Mouse (Mus musculus) heart, postnatal 4 days (tissue): Measurements from ENCODE around the gene Cryzl1. TPM values are rescaled to one million over a fixed set of nuclear protein-coding genes. Genes with fewer than 3 reads are reported as not detected.

ENCODE experiments used
- DNase-seq: peaks from one replicate; pipeline ENCODE4 v3.0.0; 2021
- total RNA-seq, 2 experiments: library from RNA; stranded (reverse); gene quantifications; 2 replicates each; pipeline ENCODE4 v1.2.3; 2021

Gene Cryzl1
- total RNA-seq, 2 experiments from 2014 or later, result 29.7 to 31.2 TPM

DNA sequence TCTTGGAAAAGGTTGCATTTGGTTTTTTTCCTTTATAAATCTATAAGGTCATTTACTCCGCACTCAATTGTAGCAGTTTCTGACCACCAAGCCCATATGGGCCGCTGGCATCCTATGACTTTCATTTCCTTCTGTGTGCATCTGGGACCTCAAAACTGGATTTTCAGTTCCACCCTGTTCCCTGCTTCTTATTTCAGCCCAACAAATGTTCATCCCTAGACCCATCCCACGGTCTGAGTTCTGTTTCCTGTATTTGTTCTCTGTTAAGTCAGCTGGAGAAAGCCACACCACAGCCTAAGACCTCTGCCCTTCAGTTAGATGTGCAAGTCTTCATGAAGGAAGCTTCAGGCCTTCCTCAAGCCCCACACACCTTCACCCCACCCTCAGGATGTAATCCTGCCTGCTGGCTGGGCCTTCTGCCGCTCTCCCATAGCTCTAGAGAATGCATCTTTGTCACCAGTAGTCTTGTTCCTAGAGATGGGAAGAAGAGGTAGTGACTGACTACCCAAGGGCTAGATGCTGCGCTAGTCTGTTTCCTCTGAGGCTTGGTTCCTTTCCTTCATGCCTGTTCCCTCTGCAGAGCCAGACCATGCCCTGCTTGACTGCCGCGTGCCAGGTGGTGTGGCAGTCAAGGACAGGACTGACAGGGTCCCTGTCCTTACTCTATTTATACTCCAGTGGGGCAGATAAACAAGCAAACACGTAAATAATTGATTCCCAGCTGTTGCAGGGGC lies 11.6 kb upstream of the Cryzl1 start:
- no peak for DNase-seq

DNA sequence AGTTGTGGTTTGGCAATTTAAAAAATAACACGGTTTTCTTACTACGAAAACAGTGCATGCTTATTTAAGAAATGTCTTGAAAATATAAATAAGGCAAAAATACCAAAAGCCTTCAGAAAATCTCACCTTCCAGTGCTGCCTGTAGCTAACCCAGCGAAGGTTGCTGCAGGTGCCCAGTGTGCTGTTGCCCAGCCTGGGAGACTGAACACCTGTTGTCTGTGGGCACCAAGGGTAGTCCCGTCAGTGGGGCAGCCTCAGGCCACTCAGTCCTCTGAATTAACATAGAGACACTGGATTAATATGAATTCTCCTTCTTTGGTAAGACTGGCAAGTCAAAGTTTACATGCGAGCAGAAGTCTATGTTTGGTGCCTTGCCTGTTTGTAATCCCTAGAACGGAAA lies 9.7 kb upstream of the Cryzl1 start:
- no peak for DNase-seq

DNA sequence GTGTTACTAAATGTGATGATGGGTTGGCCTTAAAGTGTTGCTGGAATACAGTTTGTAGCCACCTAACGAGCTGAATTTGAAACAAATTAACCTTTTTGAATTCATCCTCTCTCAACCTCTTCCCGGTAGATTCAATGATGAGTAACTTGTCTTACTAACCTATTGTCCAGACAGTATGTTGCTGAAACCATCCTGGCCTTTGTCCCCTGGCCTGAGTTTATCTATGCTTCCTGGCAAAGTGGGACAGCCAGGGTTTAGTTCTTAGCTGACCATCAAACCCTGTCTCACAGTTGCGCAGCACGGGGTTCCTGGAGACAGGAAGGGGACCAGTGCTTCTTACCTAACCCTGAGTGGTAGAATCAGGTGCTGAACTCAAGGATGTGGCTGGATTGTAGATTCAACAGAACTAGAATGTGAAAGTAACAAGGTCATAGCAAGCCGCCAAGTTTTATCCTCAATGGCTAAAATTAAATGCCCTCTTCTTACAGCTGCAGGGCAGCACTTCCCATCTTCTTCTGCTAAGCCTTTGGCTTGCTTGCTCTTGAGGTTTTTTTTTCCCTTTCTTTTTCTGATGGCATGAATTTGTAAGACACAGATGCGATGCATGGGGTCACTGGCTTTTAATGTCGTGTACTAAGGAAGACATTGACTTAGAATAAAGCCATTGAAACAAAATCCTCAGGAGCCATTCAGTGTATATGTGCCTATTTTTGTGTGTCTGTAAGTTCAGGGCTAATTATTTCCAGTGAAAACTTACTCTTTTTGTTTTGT lies 7.5 kb upstream of the Cryzl1 start:
- no peak for DNase-seq

DNA sequence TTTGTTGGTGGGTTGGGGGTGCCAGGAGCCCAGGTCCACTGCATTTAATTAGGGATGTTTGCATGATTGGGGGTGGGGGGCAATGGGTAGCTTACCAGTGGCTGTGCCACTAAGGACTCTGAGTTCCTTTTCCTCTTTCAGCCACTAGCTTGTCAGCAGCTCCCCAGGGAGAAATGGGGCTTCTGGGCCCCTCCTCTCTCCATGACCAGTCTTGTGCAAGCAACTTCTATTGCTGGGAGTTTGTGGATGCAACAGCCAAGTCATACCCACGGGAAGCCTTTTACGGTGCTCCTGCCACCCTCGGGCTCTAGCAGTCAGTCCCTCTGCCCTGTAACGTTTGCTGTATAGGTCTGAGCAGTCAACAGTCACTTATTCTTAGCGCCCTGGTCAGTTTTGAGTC lies 6.0 kb upstream of the Cryzl1 start:
- no peak for DNase-seq

DNA sequence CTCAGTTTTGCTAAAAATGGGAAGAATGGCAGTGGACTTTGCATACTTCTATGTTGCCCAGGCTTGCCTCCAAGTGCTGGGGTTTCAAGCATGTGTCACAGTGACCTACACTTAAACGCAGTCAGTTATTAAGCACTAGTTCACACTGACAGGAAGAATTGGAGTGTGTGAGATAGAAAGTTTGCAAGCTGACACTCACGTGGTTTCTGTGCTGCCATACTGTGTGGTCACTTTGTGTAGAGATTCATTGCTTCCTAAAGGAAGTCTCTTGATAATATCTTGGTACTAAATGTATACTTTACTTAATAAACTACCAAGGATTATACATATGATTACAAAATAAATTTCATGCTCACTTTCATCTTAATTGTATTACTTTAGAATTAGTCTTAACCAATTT lies 4.0 kb upstream of the Cryzl1 start:
- no peak for DNase-seq

DNA sequence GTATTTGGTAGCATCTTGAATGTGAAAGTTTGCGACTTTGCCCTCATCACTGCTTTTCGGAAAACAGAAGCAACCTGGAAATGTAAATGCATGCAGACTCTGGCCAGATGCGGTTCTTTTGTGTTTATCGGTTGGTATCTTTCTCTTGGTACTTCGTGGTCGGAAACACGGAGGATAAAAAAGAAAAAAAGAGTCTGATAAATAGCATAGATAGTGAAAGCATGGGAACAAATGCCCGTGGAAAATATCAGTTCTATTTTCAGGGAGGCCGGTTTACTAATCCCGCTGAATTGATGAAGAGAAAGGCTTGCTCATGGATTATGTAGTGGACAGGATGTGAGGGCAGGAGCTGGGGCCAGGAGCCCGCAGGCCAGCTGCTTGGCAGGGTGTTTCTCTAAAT lies 1.7 kb upstream of the Cryzl1 start:
- DNase-seq, result no peak

DNA sequence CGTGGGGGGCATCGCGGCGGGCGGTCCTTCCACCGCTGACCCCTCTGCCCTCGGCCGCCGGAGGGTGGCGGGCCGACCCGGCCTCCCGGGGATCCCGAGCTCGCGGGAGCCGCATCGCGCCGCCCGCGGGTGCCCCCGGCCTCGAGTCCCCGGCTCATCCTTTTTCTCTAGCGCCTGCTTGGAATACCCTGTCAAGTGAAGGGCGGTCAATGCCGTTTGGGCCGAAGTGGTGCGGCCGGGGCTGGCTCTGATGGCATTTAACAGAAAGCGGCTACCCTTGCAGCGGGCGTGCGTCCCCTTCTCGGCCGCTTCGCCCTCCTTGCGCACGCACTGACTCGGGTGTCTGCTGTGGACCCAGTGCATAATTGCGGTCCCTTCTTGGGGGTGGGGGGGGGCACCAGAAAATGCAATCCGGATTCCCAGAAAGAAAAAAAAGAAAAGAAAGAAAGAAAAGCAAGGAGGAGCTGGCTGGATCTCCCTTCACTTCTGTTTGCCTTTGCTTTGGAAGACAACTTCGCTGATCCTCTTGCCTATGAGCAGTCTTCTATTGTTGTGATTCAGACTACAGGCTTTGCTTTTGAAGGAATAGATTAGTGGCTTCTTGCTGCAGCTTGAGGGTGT lies 1.2 kb upstream of the Cryzl1 start:
- peak; percentile 62 for DNase-seq

DNA sequence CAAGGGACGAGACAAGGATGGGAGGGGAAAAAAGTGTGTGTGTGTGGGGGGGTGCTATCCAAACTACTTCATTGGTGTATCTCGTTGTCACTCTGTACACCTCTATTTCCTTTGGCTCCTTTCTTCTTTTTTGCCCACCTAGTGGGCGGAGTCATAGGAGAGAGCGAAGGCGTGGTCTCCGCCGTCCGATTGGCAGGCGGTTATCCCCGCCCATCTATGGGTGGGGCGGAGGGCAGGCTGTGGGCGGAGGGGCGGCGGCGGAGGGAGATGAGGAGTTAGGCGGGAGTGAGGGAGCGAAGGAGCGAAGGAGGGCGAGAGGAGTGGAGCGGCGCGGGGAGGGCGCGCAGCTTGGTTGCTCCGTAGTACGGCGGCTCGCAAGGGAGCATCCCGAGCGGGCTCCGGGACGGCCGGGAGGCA lies 299 bp upstream of the Cryzl1 start, which contains the start of gene Itsn1:
Itsn1 (plus strand) TSS at position 216 of the 417 bp plus-strand sequence.
- DNase-seq, result peak; percentile 98

DNA sequence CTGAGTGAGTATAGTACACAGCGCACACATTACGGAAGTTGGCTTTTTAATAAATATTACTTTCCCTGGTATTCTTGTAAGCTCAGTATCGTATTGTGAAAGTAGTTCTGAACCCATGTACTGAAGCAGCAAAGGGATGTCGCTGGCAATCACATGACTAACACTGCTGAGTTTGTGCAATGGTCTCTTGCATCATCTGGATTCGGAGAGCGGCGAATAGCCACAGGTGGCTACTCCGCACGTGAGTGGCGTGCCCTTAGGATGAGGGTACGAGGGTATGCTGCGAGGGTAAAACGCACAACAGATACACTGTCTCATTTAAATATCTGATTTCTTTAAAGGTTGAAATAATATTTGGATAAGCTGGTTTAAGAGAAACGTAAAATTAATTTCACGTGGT lies 1.3 kb downstream of the Cryzl1 start:
- DNase-seq, result no peak

DNA sequence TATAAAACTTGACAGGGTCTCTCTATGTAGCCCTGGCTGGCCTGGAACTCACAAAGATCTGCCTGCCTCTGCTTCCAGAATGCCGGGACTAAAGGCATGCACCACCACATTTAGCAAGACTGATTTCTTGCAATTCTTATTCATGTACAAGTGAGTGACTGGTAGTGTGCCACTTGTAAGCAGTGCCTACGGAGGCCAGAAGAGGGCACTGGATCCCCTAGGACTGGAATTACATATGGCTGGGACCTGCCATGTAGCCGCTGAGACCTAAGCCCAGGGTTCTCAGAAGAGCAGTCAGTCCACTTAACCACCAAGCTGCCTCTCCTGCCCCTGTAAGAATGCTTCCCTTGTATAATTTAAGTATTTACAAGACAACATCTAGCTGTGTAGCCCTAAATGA lies 4.5 kb downstream of the Cryzl1 start:
- peak; percentile 64 for DNase-seq

DNA sequence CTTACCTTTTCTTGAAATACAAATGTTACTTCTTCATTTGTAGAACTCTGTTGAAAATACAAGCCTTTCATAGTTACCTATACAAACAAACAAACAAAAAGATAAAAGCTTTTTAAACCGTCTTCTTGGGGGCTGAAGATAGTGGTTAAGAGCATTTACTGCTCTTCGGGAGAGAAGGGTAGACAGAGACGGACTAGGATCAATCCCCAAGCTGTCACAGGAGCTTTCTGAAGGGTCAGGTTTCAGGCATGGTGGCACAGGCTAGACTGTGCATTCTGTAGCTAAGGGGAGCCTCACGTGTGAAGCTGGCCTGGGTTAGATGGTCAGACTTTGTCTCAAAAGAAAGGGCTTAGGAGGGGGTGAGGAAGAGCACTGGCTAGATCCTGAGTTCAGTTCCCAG lies 11.4 kb downstream of the Cryzl1 start:
- DNase-seq, result no peak

DNA sequence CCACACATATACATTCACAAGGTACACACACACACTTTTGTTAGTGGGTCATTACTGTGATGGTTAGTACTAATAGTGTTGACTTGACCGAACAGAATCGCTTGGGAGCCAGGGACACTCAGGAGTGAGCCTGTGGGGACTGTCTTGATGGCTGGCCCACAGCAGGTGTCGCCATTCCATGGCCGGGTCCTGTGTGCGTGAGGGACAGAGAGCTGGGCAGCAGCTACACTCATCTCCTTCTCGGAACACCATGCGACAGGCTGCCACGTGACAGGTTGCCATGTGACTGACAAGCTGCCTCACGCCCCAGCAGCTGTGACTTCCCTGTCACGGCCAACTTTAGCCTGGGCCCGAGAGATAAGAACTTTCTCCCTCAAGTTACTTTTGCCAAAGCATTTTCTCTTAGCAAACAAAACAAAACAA lies 11.8 kb downstream of the Cryzl1 start:
- DNase-seq, result peak; percentile 41

DNA sequence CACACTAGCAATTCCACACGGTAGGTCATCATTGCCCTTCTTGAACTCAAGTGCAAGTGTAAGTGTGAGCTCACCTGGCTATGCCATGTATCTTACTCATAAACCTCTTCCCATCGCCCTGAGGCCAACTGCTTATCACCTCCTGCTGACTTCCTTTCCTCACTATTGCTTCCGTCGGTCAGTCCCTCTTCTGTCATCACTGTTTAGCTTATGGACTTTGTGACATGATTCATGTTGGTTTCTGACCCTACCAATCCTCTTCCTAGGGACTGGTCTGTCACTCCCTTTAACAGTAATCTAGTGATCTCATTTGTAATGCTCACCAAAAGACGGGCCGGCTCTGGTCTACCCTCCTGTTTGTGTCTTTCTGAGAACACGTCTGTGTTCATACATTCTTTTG lies 18.5 kb downstream of the Cryzl1 start:
- DNase-seq, result no peak

DNA sequence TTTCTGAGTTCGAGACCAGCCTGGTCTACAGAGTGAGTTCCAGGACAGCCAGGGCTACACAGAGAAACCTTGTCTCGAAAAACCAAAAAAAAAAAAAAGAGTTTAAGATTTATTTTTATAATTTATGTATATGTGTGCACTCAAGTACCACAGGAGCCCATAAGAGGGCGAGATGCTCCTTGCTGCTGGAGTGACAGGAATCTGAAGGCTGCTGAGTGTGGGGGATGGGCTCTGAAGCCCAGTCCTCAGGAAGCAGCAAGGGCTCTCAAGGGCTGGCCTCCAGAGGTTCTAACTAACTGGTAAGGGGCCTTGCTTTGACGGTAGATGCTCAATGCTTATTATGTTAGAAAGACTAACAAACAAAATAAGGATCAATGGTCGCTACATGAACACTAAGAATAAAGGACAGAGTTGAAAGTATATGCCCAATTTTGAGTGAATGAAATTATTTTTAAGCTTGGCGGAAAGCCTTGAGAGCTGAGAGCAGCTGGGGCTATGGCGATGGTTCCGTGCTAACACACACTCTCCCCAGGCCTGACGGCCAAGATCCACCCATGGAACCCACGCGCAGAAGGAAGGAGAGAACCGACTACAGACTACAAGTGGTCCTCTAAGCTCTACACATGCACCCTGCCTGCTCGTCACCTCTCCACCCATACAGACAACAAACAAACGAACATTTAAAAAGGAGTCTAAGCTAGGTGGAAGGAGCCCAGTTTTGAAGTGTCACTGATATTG lies 24.0 kb downstream of the Cryzl1 start:
- peak; percentile 19 for DNase-seq

DNA sequence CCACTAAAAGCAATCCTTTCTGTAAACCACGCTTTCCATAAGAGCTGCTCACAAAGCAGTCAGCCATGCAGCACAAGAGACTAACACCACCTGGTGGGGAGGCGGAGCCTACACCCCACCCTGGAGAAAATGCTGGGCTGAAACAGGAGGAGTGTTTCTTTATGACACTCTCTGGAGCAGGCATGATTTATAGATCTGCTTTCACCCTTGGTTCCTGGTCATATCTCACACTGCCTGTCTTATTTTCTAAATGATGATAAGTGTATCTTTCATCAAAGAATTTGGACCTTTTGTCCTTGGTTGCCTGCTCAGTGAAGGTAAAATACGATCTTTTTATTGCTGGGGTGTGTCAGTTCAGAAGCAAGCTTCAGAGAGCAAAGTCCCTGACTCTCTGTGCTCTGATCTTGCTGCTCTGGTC lies 26.0 kb downstream of the Cryzl1 start:
- no peak for DNase-seq

DNA sequence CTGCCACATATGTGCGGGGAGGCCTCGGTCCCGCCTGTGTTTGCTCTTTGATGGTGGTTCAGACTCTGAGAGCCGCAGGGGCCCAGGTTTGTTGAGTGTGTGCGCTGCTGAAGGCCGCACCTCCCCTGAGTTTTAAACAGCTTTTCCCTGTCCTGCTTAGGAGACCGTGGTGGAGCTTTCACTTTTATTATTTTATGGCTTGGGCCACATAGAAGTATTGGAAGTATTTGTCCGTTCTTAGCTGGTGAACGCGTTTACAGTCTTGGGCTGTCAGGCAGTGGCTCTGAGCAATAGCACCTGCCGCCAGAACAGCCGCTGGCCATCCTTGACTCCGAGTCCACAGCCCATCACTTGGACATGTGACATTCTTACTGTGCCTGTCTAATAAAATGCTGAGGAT lies 26.9 kb downstream of the Cryzl1 start:
- no peak for DNase-seq

DNA sequence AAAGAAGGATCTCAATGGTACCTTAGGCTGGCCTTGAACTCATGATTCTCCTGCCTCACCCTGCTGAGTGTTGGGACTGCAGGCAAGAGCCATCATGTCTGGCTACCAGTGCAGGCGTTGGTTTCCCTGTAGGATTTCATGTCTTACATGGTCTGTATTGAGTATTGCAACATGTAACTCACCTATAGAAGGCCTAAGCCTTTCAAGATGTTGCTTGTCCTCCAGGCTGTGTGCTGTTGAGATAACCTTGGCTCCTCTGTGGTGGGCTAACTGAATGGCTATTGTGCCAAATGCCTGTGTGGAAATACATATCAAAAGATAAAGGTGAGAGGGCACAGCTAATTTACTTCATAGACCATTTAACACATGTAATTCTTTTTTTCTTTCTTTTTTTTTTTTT lies 29.8 kb downstream of the Cryzl1 start:
- no peak for DNase-seq

DNA sequence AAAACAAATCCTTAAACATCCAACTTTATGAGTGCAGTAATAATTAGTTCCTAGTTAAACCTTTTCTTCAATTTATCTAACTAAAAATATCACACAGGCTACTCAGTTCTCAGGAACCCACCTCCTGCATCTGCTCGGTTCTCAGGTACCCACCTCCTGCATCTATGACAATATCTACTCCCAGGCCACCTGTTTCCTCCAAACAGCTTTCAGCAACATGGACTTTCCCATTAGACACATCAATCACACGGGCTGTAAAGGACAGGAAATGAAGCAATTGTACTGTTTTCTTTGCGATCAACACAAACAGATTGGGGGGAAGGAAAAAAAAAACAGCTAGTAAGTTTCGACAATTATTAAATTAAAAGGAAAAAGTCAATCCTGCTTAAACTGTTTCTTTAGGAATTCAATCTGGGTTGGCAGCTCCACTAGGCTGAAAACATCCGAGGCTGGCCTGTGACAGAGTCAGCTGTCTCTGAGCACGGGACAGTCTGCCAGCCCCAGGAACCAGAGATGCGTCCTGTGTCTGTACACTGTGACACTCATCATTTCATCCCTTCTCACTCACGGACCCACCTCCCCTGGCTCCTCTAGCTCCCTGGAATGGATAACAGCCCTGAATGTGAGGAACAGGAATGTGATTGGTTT lies 33.5 kb downstream of the Cryzl1 start:
- DNase-seq, result no peak

DNA sequence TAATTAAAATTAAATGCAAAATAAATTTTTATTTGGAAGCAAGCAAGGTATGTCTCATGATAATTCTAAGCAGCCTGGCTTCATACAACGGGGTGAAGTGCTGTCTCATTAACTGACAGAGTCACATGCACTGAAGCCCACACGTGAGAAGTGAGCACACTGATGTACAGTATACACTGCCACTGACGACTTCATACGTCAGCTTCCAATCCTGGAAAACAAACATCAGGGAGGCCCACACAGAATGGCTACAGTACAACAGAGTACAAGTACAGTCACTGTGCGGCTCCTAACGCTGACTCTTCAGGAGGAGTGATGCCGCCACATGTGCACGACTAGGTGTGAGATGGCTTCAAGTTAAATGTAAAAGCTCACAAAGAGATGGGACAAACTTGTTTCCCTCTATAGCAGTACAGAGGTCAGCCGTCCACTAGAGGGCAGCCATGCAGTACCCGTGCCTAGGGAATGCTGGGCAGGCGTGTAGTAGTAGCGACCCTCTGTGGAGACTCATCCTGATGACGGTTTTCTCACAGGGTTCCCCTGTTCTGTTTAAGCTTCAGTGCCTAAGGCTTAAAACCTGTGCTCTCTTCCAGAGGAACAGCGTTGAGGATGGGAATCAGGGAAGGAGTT lies 34.2 kb downstream of the Cryzl1 start:
- peak; percentile 89 for DNase-seq

DNA sequence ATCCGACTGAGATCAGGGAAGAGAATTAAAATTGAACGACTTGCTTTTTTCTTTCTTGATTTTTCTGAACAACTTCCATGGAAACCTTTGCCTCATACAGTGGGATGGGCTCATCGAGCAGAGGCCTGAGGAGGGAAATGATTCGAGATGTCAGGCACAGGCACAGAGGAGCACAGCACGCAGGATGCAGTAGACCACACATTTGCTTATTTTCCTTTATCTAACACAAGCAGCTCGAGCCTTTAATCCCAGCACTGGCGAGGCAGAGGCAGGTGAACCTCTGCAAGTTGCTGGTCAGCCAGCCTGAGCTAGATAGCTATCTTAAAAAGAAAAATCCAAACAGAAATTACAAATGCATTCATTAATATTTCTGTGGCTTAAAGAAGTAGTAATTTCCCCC lies 39.0 kb downstream of the Cryzl1 start:
- DNase-seq, result no peak

DNA sequence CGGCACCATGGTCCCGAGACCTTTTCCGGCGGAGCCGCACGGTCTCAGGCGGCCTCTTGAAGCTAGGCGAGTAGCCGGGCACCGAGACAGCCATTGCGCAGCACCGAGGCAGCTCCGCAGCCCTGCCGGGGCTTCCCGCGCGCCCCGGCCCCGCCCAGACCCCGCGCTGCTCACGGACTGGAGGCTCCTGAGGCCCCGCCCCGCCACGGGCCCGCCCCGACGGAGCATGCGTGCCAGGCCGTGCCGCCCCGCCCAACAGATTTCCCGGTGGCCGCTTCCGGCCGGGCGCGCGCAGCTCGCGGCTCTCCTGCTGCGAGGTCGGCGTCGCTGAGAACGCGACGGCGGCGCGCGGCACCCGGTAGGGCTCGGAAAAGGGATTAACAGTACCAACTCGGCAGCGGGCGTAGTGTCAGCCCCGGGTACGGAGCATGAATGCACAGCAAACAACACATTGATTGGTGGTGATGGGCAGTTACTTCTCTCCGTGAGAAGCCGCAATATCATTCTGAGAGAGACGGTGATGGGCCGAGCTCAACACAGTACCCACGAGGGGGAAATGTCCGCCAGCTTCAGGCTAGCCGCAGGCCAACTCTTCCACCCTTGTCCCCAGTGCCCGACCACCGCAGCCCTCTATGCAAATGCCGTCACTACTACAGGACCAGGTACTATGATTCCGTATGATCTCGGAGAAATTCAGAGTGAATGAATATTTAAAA lies 40.0 kb downstream of the Cryzl1 start, which contains the start of gene Donson:
Donson (minus strand) TSS at position 152 of the 716 bp plus-strand sequence.
- DNase-seq, result peak; percentile 96
